9 mouse cellular contexts compared by ENCODE assay signal in the genomic region with DNA sequence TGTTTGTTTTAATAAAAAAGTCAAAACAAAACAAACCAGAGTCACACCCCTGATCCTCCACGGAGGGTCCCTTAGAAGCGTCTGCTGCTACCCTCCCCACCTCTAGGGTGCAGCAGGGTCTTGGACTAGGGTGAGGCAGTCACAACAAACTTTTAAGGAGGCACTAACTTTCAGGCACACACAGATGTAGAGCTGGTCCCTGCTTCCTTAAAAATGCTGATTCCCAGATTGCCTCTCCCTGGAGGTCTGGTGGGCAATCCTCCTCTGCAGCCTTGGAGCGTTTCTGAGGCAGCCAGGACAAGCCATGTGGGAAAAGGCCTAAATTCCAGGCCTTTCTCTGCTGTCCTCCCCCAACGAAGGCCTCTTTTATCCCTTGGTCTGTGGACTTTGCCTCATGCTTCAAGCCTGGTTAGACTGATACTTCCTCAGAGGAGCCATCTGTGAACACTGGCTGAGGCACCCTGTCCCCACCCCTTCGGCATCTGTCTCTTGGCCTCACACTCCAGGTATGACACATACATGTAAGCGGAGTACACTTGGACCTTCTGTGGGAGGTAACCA. TPM values are rescaled to one million over a fixed set of nuclear protein-coding genes. Genes with fewer than 3 reads are reported as not detected.
DNase-seq lines count a peak whose midpoint lies in the region; ATAC-seq and TF ChIP-seq lines count a peak whose summit lies in the region.
"Had no signal": no experiment of that assay in that cellular context is flagged by ENCODE, and none has a peak within 500 bp of the region (broad histone marks: within the 10 kb centered on the region; RNA-seq: fewer than 3 reads in every experiment).

No protein-coding gene starts in this region.

- H3K36me3 ChIP-seq in lung, embryonic 14.5 days (ENCODE audit: insufficient read depth) = no peaks in the 10 kb centered on the region
- H3K36me3 ChIP-seq in kidney, postnatal 0 days (ENCODE audit: insufficient read depth, low read length) = no peaks in the 10 kb centered on the region
- no peaks in the 10 kb centered on the region for H3K36me3 ChIP-seq in neural tube, embryonic 15.5 days
- H3K36me3 ChIP-seq: lung, embryonic 15.5 days had no signal

- peaks cover 40% of the 10 kb centered on the region for H3K4me1 ChIP-seq in lung, embryonic 14.5 days (ENCODE audit: insufficient read depth)
- H3K4me1 ChIP-seq in kidney, postnatal 0 days (replicated peaks; ENCODE audit: insufficient read depth, low read length) = peaks cover 39% of the 10 kb centered on the region
- peaks cover 31% of the 10 kb centered on the region for H3K4me1 ChIP-seq in neural tube, embryonic 15.5 days

- no peak overlapping the region for H3K4me2 ChIP-seq in lung, embryonic 14.5 days
- no peak overlapping the region for H3K4me2 ChIP-seq in kidney, postnatal 0 days (ENCODE audit: low read length)
- H3K4me2 ChIP-seq in neural tube, embryonic 15.5 days = no peak overlapping the region

- TF ChIP-seq CTCF in lung, embryonic 14.5 days (IDR thresholded peaks at IDR 0.05; ENCODE audit: low read depth) = peak; percentile 54
- TF ChIP-seq CTCF in kidney, postnatal 0 days (IDR thresholded peaks at IDR 0.05; ENCODE audit: low read depth) = peak; percentile 66

- no peak overlapping the region for H3K4me3 ChIP-seq in lung, embryonic 14.5 days (ENCODE audit: low read depth, low read length)
- H3K4me3 ChIP-seq in kidney, postnatal 0 days (replicated peaks; ENCODE audit: low read depth, low read length) = no peak overlapping the region
- no peak overlapping the region for H3K4me3 ChIP-seq in neural tube, embryonic 15.5 days (replicated peaks)
- H3K4me3 ChIP-seq: lung, embryonic 15.5 days had no signal

- H3K9ac ChIP-seq in lung, embryonic 14.5 days = no peak overlapping the region
- H3K9ac ChIP-seq in kidney, postnatal 0 days (ENCODE audit: low read depth, low read length) = no peak overlapping the region; the same call in 1 of the 2 replicates
- no peak overlapping the region for H3K9ac ChIP-seq in neural tube, embryonic 15.5 days (replicated peaks)
- H3K9ac ChIP-seq: lung, embryonic 15.5 days had no signal

- no peak for ATAC-seq in lung, embryonic 14.5 days (ENCODE audit: insufficient read depth)
- no peak for ATAC-seq in kidney, postnatal 0 days (replicated peaks; ENCODE audit: low FRiP score, low read depth)
- ATAC-seq in neural tube, embryonic 15.5 days (ENCODE audit: low FRiP score) = no peak
- ATAC-seq in monocyte, adult 5-6 weeks (replicated peaks; ENCODE audit: insufficient number of reproducible peaks, low FRiP score, low TSS enrichment, poor library complexity, severe bottlenecking) = no peak

- DNase-seq in lung, embryonic 14.5 days = peak; percentile 53
- no peak for DNase-seq in lung, postnatal 14 days
- peak; percentile 39 for DNase-seq in embryo, embryonic 10.5 days (ENCODE audit: low spot score)
- peak; percentile 65 for DNase-seq in kidney, postnatal 0 days (ENCODE audit: low spot score)
- DNase-seq in thymus, postnatal 14 days = peak; percentile 68
- DNase-seq in frontal cortex, postnatal 14 days (ENCODE audit: low spot score in 2 of 2) = no peak

- 45% methylated on average over 6 of the region's 6 CpGs for WGBS in lung, embryonic 14.5 days
- 40% methylated on average over 6 of the region's 6 CpGs for WGBS in kidney, postnatal 0 days
- 52% methylated on average over 6 of the region's 6 CpGs for WGBS in neural tube, embryonic 15.5 days

- H3K27me3 ChIP-seq in lung, embryonic 14.5 days (ENCODE audit: insufficient read depth, low read length) = no peaks in the 10 kb centered on the region
- H3K27me3 ChIP-seq in kidney, postnatal 0 days (ENCODE audit: insufficient read depth, low read length) = no peaks in the 10 kb centered on the region
- peaks cover 42% of the 10 kb centered on the region for H3K27me3 ChIP-seq in neural tube, embryonic 15.5 days (replicated peaks)
- H3K27me3 ChIP-seq: lung, embryonic 15.5 days had no signal

- no peak overlapping the region for H3K27ac ChIP-seq in lung, embryonic 14.5 days (ENCODE audit: low read depth)
- peak overlapping the region; percentile 32 for H3K27ac ChIP-seq in kidney, postnatal 0 days
- H3K27ac ChIP-seq in neural tube, embryonic 15.5 days (replicated peaks) = no peak overlapping the region
- H3K27ac ChIP-seq: lung, embryonic 15.5 days had no signal

- H3K9me3 ChIP-seq in lung, embryonic 14.5 days (ENCODE audit: low read depth, low read length) = no peaks in the 10 kb centered on the region
- H3K9me3 ChIP-seq in kidney, postnatal 0 days (replicated peaks; ENCODE audit: low read length) = no peaks in the 10 kb centered on the region
- no peaks in the 10 kb centered on the region for H3K9me3 ChIP-seq in neural tube, embryonic 15.5 days (replicated peaks)
- H3K9me3 ChIP-seq: lung, embryonic 15.5 days had no signal

RNA-seq across cellular contexts. Expression of gene Irf1, which starts 10.9 kb away (rescaled TPM):
- 17.3 and 17.9 TPM in 2 replicates for polyA plus RNA-seq in lung, embryonic 14.5 days (2014; fragmentation: Nextera tagmentation; extraction: Ambion mirVana)
- polyA plus RNA-seq in kidney, postnatal 0 days (2015; fragmentation: Nextera tagmentation; extraction: Ambion mirVana) = 14.0 and 17.9 TPM in 2 replicates
- polyA plus RNA-seq in neural tube, embryonic 15.5 days (2015; fragmentation: Nextera tagmentation; extraction: Ambion mirVana) = 3.9 and 23.3 TPM in 2 replicates
- total RNA-seq in monocyte, adult 5-6 weeks (2017) = 300 to 388 TPM (median 378 TPM) in 3 replicates

RNA-seq across cellular contexts. Expression of gene Gm17334, which starts 14.1 kb away (rescaled TPM):
- 0.22 and 0.28 TPM in 2 replicates for polyA plus RNA-seq in lung, embryonic 14.5 days (2014; fragmentation: Nextera tagmentation; extraction: Ambion mirVana)
- 0.20 and 0.21 TPM in 2 replicates for polyA plus RNA-seq in kidney, postnatal 0 days (2015; fragmentation: Nextera tagmentation; extraction: Ambion mirVana)
- 0.34 TPM in 1 of 2 replicates, not detected in the other for polyA plus RNA-seq in neural tube, embryonic 15.5 days (2015; fragmentation: Nextera tagmentation; extraction: Ambion mirVana)
- total RNA-seq in monocyte, adult 5-6 weeks (2017) = 0.68 TPM in 1 of 3 replicates, not detected in the others

RNA-seq across cellular contexts. Expression of gene Il5, which starts 38.3 kb away (rescaled TPM):
- polyA plus RNA-seq in lung, embryonic 14.5 days (2014; fragmentation: Nextera tagmentation; extraction: Ambion mirVana) = not detected in 2 replicates
- polyA plus RNA-seq in kidney, postnatal 0 days (2015; fragmentation: Nextera tagmentation; extraction: Ambion mirVana) = not detected in 2 replicates
- polyA plus RNA-seq in neural tube, embryonic 15.5 days (2015; fragmentation: Nextera tagmentation; extraction: Ambion mirVana) = 0.15 TPM in 1 of 2 replicates, not detected in the other
- not detected in 3 replicates for total RNA-seq in monocyte, adult 5-6 weeks (2017)

RNA-seq across cellular contexts. Expression of gene Rad50, which starts 51.8 kb away (rescaled TPM):
- 29.3 and 32.3 TPM in 2 replicates for polyA plus RNA-seq in lung, embryonic 14.5 days (2014; fragmentation: Nextera tagmentation; extraction: Ambion mirVana)
- 21.3 and 21.6 TPM in 2 replicates for polyA plus RNA-seq in kidney, postnatal 0 days (2015; fragmentation: Nextera tagmentation; extraction: Ambion mirVana)
- polyA plus RNA-seq in neural tube, embryonic 15.5 days (2015; fragmentation: Nextera tagmentation; extraction: Ambion mirVana) = 12.1 and 19.1 TPM in 2 replicates
- total RNA-seq in monocyte, adult 5-6 weeks (2017) = 27.8 to 53.5 TPM (median 45.6 TPM) in 3 replicates

Comparison
In these comparisons a context has a peak if more than half of its experiments do, and no peak if none do; other contexts are left out.
1. DNase-seq: peak in lung, embryonic 14.5 days (single experiment), embryo, embryonic 10.5 days (single experiment), kidney, postnatal 0 days (single experiment) and thymus, postnatal 14 days (single experiment); none in lung, postnatal 14 days (single experiment) and frontal cortex, postnatal 14 days (0 of 2).